13 mouse cellular contexts compared by ENCODE assay signal in the genomic region with DNA sequence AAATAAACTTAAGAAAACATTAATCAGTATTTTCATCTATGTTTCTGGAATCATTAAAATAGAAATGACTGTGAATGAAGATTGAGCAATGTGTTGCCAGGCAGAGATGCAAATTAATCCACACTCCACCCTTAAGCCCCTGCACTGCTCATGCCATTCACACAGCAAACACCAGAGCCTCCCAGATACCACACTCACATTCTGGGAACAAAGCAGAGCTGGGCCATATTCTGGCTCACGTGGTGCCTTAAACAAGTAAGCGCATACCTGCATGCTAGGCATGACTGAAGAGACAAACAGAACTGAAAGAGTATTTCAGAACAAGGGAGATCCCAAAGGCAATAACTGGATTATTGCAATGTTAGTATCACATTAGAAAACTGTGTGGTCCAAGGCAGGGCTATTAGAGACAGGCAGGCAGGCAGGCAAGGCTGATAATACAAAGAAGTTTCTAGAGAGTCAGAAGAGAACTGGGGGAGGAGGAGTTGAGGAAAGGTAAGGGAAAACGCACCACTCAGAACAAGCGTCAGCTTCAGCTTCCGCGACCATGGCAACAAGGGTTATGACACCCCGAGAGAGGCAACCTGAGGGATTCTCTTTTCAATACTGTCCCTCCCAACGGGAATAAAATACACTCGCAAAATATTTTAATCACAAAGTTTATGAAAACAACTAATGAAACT.
DNase-seq lines count a peak whose midpoint lies in the region; ATAC-seq and TF ChIP-seq lines count a peak whose summit lies in the region.
"Had no signal": no experiment of that assay in that cellular context is flagged by ENCODE, and none has a peak within 500 bp of the region (broad histone marks: within the 10 kb centered on the region; RNA-seq: fewer than 3 reads in every experiment).

No protein-coding gene starts in this region.

- intact Hi-C loops in gastrocnemius, postnatal 36 days (cut with DNase I) = no loop called here

- no peaks in the 10 kb centered on the region for H3K27me3 ChIP-seq in forebrain, embryonic 13.5 days
- H3K27me3 ChIP-seq in hindbrain, postnatal 0 days (ENCODE audit: insufficient read depth, low read length) = no peaks in the 10 kb centered on the region
- no peaks in the 10 kb centered on the region for H3K27me3 ChIP-seq in midbrain, postnatal 0 days (ENCODE audit: insufficient read depth, low read length)
- H3K27me3 ChIP-seq: heart, embryonic 15.5 days had no signal

- no peak overlapping the region for H3K4me2 ChIP-seq in forebrain, embryonic 13.5 days
- H3K4me2 ChIP-seq in hindbrain, postnatal 0 days (ENCODE audit: low read depth, low read length) = no peak overlapping the region
- no peak overlapping the region for H3K4me2 ChIP-seq in midbrain, postnatal 0 days (ENCODE audit: low read depth, low read length, poor library complexity, severe bottlenecking)
- H3K4me2 ChIP-seq: heart, embryonic 15.5 days had no signal

- no peak overlapping the region for H3K9ac ChIP-seq in forebrain, embryonic 13.5 days
- no peak overlapping the region for H3K9ac ChIP-seq in hindbrain, postnatal 0 days (replicated peaks; ENCODE audit: low read length)
- no peak overlapping the region for H3K9ac ChIP-seq in midbrain, postnatal 0 days (replicated peaks; ENCODE audit: low read length, poor library complexity, severe bottlenecking)
- H3K9ac ChIP-seq: heart, embryonic 15.5 days; liver, embryonic 14.5 days had no signal

- H3K9me3 ChIP-seq in forebrain, embryonic 13.5 days (replicated peaks) = no peaks in the 10 kb centered on the region
- H3K9me3 ChIP-seq in hindbrain, postnatal 0 days (ENCODE audit: low read length) = no peaks in the 10 kb centered on the region
- H3K9me3 ChIP-seq in midbrain, postnatal 0 days (ENCODE audit: low read length) = no peaks in the 10 kb centered on the region
- H3K9me3 ChIP-seq: heart, embryonic 15.5 days had no signal

- WGBS in forebrain, embryonic 13.5 days = 57% methylated on average over 9 of the region's 9 CpGs
- 44% methylated on average over 9 of the region's 9 CpGs for WGBS in hindbrain, postnatal 0 days
- 51% methylated on average over 9 of the region's 9 CpGs for WGBS in midbrain, postnatal 0 days

- no peak for TF ChIP-seq CTCF in hindbrain, postnatal 0 days (IDR thresholded peaks at IDR 0.05; ENCODE audit: low read depth)
- TF ChIP-seq CTCF in midbrain, postnatal 0 days (IDR thresholded peaks at IDR 0.05) = no peak

- no peak overlapping the region for H3K27ac ChIP-seq in forebrain, embryonic 13.5 days
- H3K27ac ChIP-seq in hindbrain, postnatal 0 days = no peak overlapping the region
- H3K27ac ChIP-seq in midbrain, postnatal 0 days (ENCODE audit: low read depth, low read length) = no peak overlapping the region
- H3K27ac ChIP-seq: heart, embryonic 15.5 days; liver, embryonic 14.5 days had no signal

- no peaks in the 10 kb centered on the region for H3K36me3 ChIP-seq in forebrain, embryonic 13.5 days (ENCODE audit: poor library complexity, severe bottlenecking)
- no peaks in the 10 kb centered on the region for H3K36me3 ChIP-seq in hindbrain, postnatal 0 days (ENCODE audit: insufficient read depth, low read length)
- H3K36me3 ChIP-seq in midbrain, postnatal 0 days (ENCODE audit: insufficient read depth, low read length) = no peaks in the 10 kb centered on the region
- H3K36me3 ChIP-seq: heart, embryonic 15.5 days had no signal

- no peak overlapping the region for H3K4me3 ChIP-seq in forebrain, embryonic 13.5 days
- H3K4me3 ChIP-seq in hindbrain, postnatal 0 days (ENCODE audit: low read length) = no peak overlapping the region
- no peak overlapping the region for H3K4me3 ChIP-seq in midbrain, postnatal 0 days (ENCODE audit: low read depth, low read length)
- H3K4me3 ChIP-seq: heart, embryonic 15.5 days had no signal

- peaks cover 5% of the 10 kb centered on the region for H3K4me1 ChIP-seq in forebrain, embryonic 13.5 days
- 0 out of 2 replicates have a peak, but pooled peaks cover 4% of the 10 kb centered on the region for H3K4me1 ChIP-seq in hindbrain, postnatal 0 days (ENCODE audit: insufficient read depth, low read length)
- H3K4me1 ChIP-seq in midbrain, postnatal 0 days (ENCODE audit: insufficient read depth, low read length) = peaks cover 9% of the 10 kb centered on the region

- peak; percentile 13 for DNase-seq in embryo, embryonic 11 days
- no peak for DNase-seq in embryo, embryonic 10 days (ENCODE audit: low spot score)
- DNase-seq in hindbrain, postnatal 0 days (ENCODE audit: low spot score) = peak; percentile 27
- peak; percentile 32 for DNase-seq in midbrain, postnatal 0 days (ENCODE audit: low spot score)
- no peak for DNase-seq in kidney, adult 9 months
- no peak for DNase-seq in frontal cortex, postnatal 10 days (ENCODE audit: low spot score in 2 of 2)
- DNase-seq in gastrocnemius, postnatal 36 days = no peak
- DNase-seq: cerebellum, adult 8-10 months; right cerebral cortex, postnatal 25 days; thymus, adult 18-20 months had no signal

- ATAC-seq in forebrain, embryonic 13.5 days = peak; percentile 81
- ATAC-seq in hindbrain, postnatal 0 days = peak; percentile 77
- peak; percentile 78 for ATAC-seq in midbrain, postnatal 0 days (ENCODE audit: low FRiP score)

Comparison
In these comparisons a context has a peak if more than half of its experiments do, and no peak if none do; other contexts are left out.
1. DNase-seq: peak in embryo, embryonic 11 days (single experiment), hindbrain, postnatal 0 days (single experiment) and midbrain, postnatal 0 days (single experiment); none in embryo, embryonic 10 days (single experiment), kidney, adult 9 months (single experiment), frontal cortex, postnatal 10 days (0 of 2) and gastrocnemius, postnatal 36 days (0 of 2).
2. Peak in every context shown above with its lines, with median percentiles within 50 percentile points of each other: ATAC-seq.